Mouse (Mus musculus): Measurements from ENCODE around the gene Cdc37.

The Cdc37 gene

GRCm38 (mm10) chr9:21093423-21093822 is 56.4 kb downstream of the Cdc37 start:
- no peak for DNase-seq

GRCm38 (mm10) chr9:21091707-21092320 is 58.0 kb downstream of the Cdc37 start, which contains the start of the genes Gm38431 and Raver1:
Gene Gm38431 (minus strand): TSS chr9:21091997.
Gene Raver1 (minus strand): TSS chr9:21092008.
- DNase-seq = peak; percentile 97

GRCm38 (mm10) chr9:21090972-21091706 is 58.6 kb downstream of the Cdc37 start:
- DNase-seq = no peak

- no peak for DNase-seq
Measured at GRCm38 (mm10) chr9:21090537-21090936, 59.2 kb downstream of the Cdc37 start.

- no peak for DNase-seq
Measured at GRCm38 (mm10) chr9:21083324-21083723, 66.5 kb downstream of the Cdc37 start.

All from thymus, postnatal 25 days (tissue).